Mouse (Mus musculus) heart, postnatal 25 days (tissue): ENCODE measurements around the gene Atp10a. TPM values are rescaled to one million over a fixed set of nuclear protein-coding genes. Genes with fewer than 3 reads are reported as not detected.
"Not testable (repeated sequence)": the region's sequence is repeated elsewhere in the genome, so short reads cannot be mapped to it uniquely, and the experiment has no call there.

ENCODE experiments used
- DNase-seq: peaks from one replicate; pipeline ENCODE4 v3.0.0; 2022; ENCODE audit warnings: low spot score
- intact Hi-C: fragments of 180-260 bp; cut with DNase I; formaldehyde crosslinking; loops from one replicate; pipeline ENCODE4 v1.15.1; 2025
- total RNA-seq, 2 experiments: library from RNA; stranded (reverse); gene quantifications; 2 replicates each; pipeline ENCODE4 v1.2.3; 2021

Gene Atp10a
- total RNA-seq, 2 experiments from 2014 or later: 1.5 to 2.4 TPM

GRCm38 (mm10) chr7:58768253-58768652 lies 112.3 kb downstream of the Atp10a start:
- no peak for DNase-seq
- intact Hi-C loops: loop anchor here (5.0 kb wide), 1 partner anchor 104 kb away; no protein-coding TSS in a partner anchor

- intact Hi-C loops: no loop called here
- DNase-seq: no peak
These were observed 114.3 kb downstream of the Atp10a start for GRCm38 (mm10) chr7:58770254-58770653.

- intact Hi-C loops: no loop called here
- DNase-seq: no peak
These were observed 116.2 kb downstream of the Atp10a start for GRCm38 (mm10) chr7:58772048-58772690.

- DNase-seq: no peak
- intact Hi-C loops: no loop called here
These were observed 123.2 kb downstream of the Atp10a start for GRCm38 (mm10) chr7:58779146-58779545.

- intact Hi-C loops: no loop called here
These were observed 131.0 kb downstream of the Atp10a start for GRCm38 (mm10) chr7:58786986-58787385.

GRCm38 (mm10) chr7:58787585-58787984 lies 131.6 kb downstream of the Atp10a start:
- intact Hi-C loops: no loop called here
- no peak for DNase-seq

More at GRCm38 (mm10) chr7:58786986-58787385, 131.0 kb downstream of the Atp10a start:
- no peak for DNase-seq

- DNase-seq: no peak
- intact Hi-C loops: no loop called here
These were observed 132.7 kb downstream of the Atp10a start for GRCm38 (mm10) chr7:58788424-58789261.

GRCm38 (mm10) chr7:58797281-58797680 lies 141.3 kb downstream of the Atp10a start:
- DNase-seq: no peak
- intact Hi-C loops: no loop called here

- no peak for DNase-seq
These were observed 144.9 kb downstream of the Atp10a start for GRCm38 (mm10) chr7:58800916-58801315.

GRCm38 (mm10) chr7:58801791-58802190 lies 145.8 kb downstream of the Atp10a start:
- intact Hi-C loops: no loop called here
- DNase-seq: no peak

More at GRCm38 (mm10) chr7:58800916-58801315, 144.9 kb downstream of the Atp10a start:
- intact Hi-C loops: no loop called here

- intact Hi-C loops: no loop called here
- DNase-seq: no peak
These were observed 166.2 kb downstream of the Atp10a start for GRCm38 (mm10) chr7:58822147-58822681.

GRCm38 (mm10) chr7:58824686-58825085 lies 168.7 kb downstream of the Atp10a start:
- intact Hi-C loops: no loop called here
- no peak for DNase-seq

GRCm38 (mm10) chr7:58829111-58829510 lies 173.1 kb downstream of the Atp10a start:
- intact Hi-C loops: no loop called here

GRCm38 (mm10) chr7:58836855-58837606 lies 181.1 kb downstream of the Atp10a start:
- DNase-seq, intact Hi-C loops: not testable (repeated sequence)

More at GRCm38 (mm10) chr7:58829111-58829510, 173.1 kb downstream of the Atp10a start:
- no peak for DNase-seq

- DNase-seq: no peak
- intact Hi-C loops: no loop called here
These were observed 184.4 kb downstream of the Atp10a start for GRCm38 (mm10) chr7:58840367-58840766.

- intact Hi-C loops: no loop called here
These were observed 185.1 kb downstream of the Atp10a start for GRCm38 (mm10) chr7:58841066-58841465.

GRCm38 (mm10) chr7:58842818-58843217 lies 186.9 kb downstream of the Atp10a start:
- intact Hi-C loops: no loop called here
- no peak for DNase-seq

More at GRCm38 (mm10) chr7:58841066-58841465, 185.1 kb downstream of the Atp10a start:
- no peak for DNase-seq

GRCm38 (mm10) chr7:58843767-58844445 lies 187.9 kb downstream of the Atp10a start:
- intact Hi-C loops: no loop called here
- peak; percentile 64 for DNase-seq

GRCm38 (mm10) chr7:58844449-58844848 lies 188.5 kb downstream of the Atp10a start:
- intact Hi-C loops: no loop called here
- DNase-seq: no peak
